Mouse (Mus musculus): ENCODE measurements around the gene Parp1.
A peak's percentile ranks its signal among the peaks of the same experiment; 100 is the strongest.
"Not testable (repeated sequence)": the region's sequence is repeated elsewhere in the genome, so short reads cannot be mapped to it uniquely, and the experiment has no call there.

Parp1 gene

DNA sequence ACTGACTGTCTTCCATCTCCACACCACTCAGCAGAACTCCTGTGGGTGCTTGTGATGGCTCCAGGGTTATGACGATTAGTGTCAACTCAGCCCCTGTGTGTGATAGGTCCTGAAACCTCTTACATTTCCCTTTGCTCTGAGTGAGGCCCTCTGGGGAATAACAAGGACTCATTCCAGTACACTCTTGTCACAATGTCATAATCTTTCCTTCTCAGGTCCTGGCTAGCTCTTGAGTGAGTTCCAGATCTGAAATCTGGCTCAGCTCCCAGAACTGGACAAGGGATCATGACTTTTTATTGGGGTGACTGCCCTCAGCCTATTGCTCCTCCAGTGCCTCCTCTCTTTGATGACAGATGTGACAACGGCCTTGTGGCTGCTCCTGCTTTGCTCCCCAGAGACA lies 57.4 kb downstream of the Parp1 start:
- no peak for DNase-seq (ENCODE audit: low spot score in 2 of 2)

DNA sequence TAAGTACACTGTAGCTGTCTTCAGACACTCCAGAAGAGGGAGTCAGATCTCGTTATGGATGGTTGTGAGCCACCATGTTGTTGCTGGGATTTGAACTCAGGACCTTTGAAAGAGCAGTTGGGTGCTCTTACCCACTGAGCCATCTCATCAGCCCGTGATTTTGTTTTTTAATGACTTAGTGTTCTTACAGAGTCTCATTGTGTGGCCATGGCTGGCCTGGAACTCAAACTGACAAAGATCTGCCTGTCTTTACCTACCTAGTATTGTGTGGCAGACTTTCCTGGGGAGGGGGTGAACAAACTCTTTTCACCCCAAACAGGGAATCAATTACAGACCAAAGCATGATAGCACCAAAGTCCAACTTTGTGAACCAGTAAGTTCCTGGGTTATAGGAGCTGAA lies 69.1 kb downstream of the Parp1 start:
- not testable (repeated sequence) for DNase-seq (ENCODE audit: low spot score in 2 of 2)

DNA sequence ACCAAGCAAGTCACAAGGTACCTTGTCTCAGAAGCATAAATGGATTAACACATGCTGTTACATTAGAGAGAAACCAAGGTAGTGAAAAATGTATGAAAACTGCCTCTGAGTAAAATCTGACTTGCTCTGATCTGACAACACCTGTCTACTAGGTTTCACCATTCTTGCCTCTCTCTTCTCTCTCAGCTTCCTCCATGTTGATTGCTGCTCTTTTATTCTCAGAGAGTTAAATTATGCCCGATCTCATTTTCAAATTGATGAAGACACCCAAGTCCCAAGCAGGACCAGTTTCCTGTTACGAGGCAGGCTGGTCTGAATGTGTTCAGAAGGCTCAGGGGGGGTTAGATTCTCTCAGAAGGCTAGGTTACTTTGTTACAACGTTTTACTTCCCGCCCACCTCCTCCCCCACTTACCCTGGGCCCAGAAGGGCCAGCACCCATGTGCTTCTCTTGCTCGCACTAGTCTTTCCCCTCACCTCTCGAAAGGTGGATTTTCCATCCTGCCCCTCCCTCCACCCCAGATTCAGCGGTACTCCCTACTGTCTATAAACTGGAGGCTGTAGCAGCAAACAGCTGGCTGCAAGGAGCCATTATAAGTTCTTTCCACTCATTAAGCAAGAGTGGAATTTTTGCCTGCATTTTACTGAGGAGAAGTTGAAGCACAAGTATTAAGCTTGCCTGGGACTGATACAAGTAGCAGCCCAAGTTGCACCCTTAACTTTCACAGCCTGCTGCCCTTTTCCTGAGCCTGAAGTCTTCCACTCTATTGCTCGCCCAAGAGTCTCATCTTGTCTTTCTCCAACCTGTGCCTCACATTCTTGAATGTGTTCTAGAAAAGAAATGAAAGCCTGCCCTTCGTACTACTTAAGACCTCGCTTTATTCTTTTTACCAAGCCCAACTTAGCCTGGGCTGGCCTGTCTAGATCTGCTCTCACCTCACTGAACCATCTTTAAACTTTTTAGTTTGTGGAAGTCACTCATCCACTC lies 71.0 kb downstream of the Parp1 start:
- no peak for DNase-seq (ENCODE audit: low spot score in 2 of 2)

DNA sequence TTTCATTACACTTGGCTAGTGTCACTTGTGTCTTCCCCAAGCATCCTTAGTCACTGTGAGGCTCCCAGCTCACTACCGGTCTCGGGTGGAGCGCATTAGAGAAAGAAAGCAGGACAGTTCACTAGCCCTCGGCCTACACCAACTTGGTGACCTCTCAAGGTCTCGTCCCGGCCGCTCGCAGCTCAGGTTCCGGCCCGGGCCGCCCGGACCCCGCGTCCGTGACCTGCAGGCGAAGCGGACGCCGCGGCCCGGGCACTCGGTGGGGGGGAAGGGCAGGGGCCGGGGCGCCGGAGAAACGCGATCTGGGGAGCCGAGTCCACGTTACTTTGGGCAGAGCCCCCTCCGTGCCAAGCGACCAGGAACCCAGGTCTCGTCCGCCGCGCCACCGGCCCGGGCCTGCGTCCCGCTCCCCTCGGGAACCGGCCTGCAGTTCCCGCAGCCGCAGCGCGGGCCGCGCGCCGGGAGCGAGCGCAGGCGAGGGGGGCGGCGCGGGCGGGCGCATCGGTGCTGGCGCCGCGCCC lies 71.9 kb downstream of the Parp1 start:
- DNase-seq (ENCODE audit: low spot score in 2 of 2), result peak; percentile 50 to 85

DNA sequence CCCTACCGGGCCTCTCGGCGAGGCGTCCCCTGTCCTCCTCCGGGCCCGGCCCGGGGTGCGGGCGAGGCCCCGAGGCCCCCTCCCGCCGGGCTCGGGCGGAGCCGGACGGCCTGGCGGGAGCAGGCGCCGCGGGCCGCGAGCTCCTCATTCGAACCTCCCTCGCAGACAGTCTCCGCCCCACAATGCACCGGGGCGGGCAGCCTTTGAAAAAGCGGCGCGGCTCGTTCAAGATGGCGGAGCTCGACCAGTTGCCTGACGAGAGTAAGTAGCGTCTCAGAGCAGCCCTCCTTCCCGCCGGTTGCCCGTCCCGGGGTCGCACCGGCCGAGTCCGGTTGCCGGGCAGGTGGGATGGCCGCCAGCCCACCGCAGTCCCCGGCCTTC lies 72.4 kb downstream of the Parp1 start, which contains the start of gene Lin9:
TSS of gene Lin9 (plus strand) at position 14 of the 381 bp plus-strand sequence.
- peak; percentile 94 to 97 for DNase-seq (ENCODE audit: low spot score in 2 of 2)

DNA sequence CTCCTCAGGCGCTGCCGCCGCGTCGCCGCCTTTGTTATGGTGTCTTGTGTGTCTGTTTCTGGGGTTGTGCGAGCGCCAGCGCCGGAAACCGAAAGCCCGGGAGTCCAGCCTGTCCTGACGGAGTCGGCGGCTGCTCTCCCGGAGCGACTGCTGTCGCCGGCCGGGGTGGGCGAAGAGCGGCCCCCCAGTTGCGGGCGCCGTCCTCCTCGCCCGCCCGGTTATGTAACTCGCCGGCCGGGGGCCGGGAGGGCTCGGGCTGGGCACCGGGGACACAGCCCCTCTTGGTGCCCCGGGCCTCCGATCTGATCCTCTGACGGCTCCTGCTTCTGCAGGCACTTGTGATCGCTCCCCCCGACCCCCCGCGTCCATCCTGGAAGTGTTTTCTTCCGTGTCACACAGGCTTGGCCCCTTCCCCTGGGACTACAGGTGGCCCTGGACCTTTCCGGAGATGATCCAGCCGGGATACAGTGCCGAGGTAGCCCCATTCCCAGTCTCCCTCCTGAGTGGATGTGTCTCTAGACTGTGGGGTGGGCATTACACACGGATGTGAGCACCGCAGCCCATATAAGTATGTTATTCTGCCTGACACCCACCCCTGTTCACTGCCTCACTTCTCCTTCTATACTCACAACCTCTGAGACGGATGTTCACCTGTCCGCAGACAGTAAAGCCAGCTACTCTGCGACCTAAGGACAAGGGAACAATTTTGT lies 72.9 kb downstream of the Parp1 start:
- no peak for DNase-seq (ENCODE audit: low spot score in 2 of 2)

DNA sequence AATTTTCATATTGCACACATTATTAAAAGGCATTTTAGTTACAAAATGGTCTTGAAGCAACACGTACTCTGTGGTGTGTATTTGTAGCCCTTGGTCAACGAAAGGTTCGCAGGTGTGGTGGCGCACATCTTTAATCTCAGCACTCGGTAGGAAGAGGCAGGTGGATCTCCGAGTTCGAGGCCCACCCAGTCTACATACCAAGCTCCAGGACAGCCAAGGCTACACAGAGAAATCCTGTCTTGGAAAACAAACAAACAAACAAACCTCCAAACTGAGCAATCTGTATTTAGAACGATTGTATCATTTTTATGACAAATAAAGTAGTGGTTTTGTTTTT lies 73.5 kb downstream of the Parp1 start:
- no peak for DNase-seq (ENCODE audit: low spot score in 2 of 2)

Data from spleen, postnatal 4 days (tissue).